Mouse (Mus musculus) lung, postnatal 0 days (tissue): ENCODE measurements around the gene Otogl. TPM values are rescaled to one million over a fixed set of nuclear protein-coding genes. Genes with fewer than 3 reads are reported as not detected.

ENCODE experiments used
- ATAC-seq: fragments of 200-750 bp; cut with Nextera tagmentation; 2 replicates; pipeline ENCODE4 v1.8.0; 2017; ENCODE audit warnings: moderate library complexity
- DNase-seq: peaks from one replicate; pipeline ENCODE4 v3.0.0-alpha.2; 2016; ENCODE audit warnings: low spot score
- H3K27ac ChIP-seq: fragments of 300-500 bp; sonication (generic); 2 replicates; pipeline ENCODE4 v1.5.1; 2014; ENCODE audit warnings: antibody characterized with exemption, mild to moderate bottlenecking, low read length, mixed read lengths
- H3K27me3 ChIP-seq: fragments of 300-500 bp; sonication (generic); replicated peaks from 2 replicates; pipeline ENCODE4 v1.6.1; 2014; ENCODE audit warnings: low read length, mixed read lengths; ENCODE audit not compliant: insufficient read depth
- H3K36me3 ChIP-seq: fragments of 300-500 bp; sonication (generic); 2 replicates; pipeline ENCODE4 v1.6.1; 2014; ENCODE audit warnings: low read length, mixed read lengths; ENCODE audit not compliant: insufficient read depth
- H3K4me1 ChIP-seq: fragments of 300-500 bp; sonication (generic); 2 replicates; pipeline ENCODE4 v1.6.1; 2014; ENCODE audit warnings: antibody characterized with exemption, low read depth, low read length, mixed read lengths; ENCODE audit not compliant: insufficient read depth
- H3K4me2 ChIP-seq: fragments of 300-500 bp; sonication (generic); replicated peaks from 2 replicates; pipeline ENCODE4 v1.6.1; 2014; ENCODE audit warnings: low read depth, mild to moderate bottlenecking, low read length, moderate library complexity, mixed read lengths
- H3K4me3 ChIP-seq: fragments of 300-500 bp; sonication (generic); 2 replicates; pipeline ENCODE4 v1.5.1; 2014; ENCODE audit warnings: low read depth, low read length
- H3K9ac ChIP-seq: fragments of 300-500 bp; sonication (generic); replicated peaks from 2 replicates; pipeline ENCODE4 v1.6.1; 2014; ENCODE audit warnings: low read depth, mild to moderate bottlenecking
- H3K9me3 ChIP-seq: fragments of 300-500 bp; sonication (generic); 2 replicates; pipeline ENCODE4 v1.6.1; 2016; ENCODE audit warnings: low read length, mixed read lengths
- CTCF ChIP-seq: IDR thresholded peaks from 2 replicates; pipeline ENCODE4 v1.5.1; 2016; ENCODE audit warnings: antibody characterized with exemption, mild to moderate bottlenecking
- EP300 ChIP-seq: IDR thresholded peaks from 2 replicates; pipeline ENCODE4 v1.6.1; 2016; ENCODE audit warnings: antibody characterized with exemption, mild to moderate bottlenecking, control low read depth
- WGBS: fragments of 180-500 bp; shearing (Covaris S2); extraction: QIAGEN DNeasy Blood & Tissue Kit; methylation state at CpG from one replicate; pipeline ENCODE4 v1.1.7; 2014; 5-methylcytosine and 5-hydroxymethylcytosine counted together
- polyA plus RNA-seq: library from polyadenylated mRNA; unstranded; fragments of >200 nt; fragmentation: Nextera tagmentation; extraction: Ambion mirVana; gene quantifications from 2 replicates; pipeline ENCODE4 v1.2.1, GENCODE M21; 2015

Otogl gene
- polyA plus RNA-seq, 1 experiment from 2014 or later: 0.01 TPM

- H3K27me3 ChIP-seq: no peaks in the 10 kb centered on the region
- H3K9ac ChIP-seq: no peak overlapping the region
- H3K36me3 ChIP-seq: no peaks in the 10 kb centered on the region
- no peak overlapping the region for H3K4me3 ChIP-seq
- H3K27ac ChIP-seq: no peak overlapping the region
- no peaks in the 10 kb centered on the region for H3K9me3 ChIP-seq
- peaks cover 4% of the 10 kb centered on the region; the same call in 1 of the 2 replicates for H3K4me1 ChIP-seq
- DNase-seq: no peak
- H3K4me2 ChIP-seq: no peak overlapping the region
- no peak for TF ChIP-seq CTCF
- no peak for TF ChIP-seq EP300
- ATAC-seq: no peak; the same call in 1 of the 2 replicates
- WGBS: 53% methylated on average over 13 of the region's 13 CpGs
Observed at GRCm38 (mm10) chr10:107901204-107901879, 10.6 kb downstream of the Otogl start.

- no peak overlapping the region for H3K27ac ChIP-seq
- no peaks in the 10 kb centered on the region for H3K9me3 ChIP-seq
- TF ChIP-seq CTCF (no peak), EP300 (no peak)
- no peak overlapping the region for H3K4me2 ChIP-seq
- H3K36me3 ChIP-seq: no peaks in the 10 kb centered on the region
- no peak overlapping the region for H3K4me3 ChIP-seq
- ATAC-seq (no peak), DNase-seq (no peak)
- no peak overlapping the region for H3K9ac ChIP-seq
- no peaks in the 10 kb centered on the region for H3K4me1 ChIP-seq
- H3K27me3 ChIP-seq: no peaks in the 10 kb centered on the region
- WGBS: 59% methylated on average over 6 of the region's 6 CpGs
Observed at GRCm38 (mm10) chr10:107899946-107900345, 12.0 kb downstream of the Otogl start.

GRCm38 (mm10) chr10:107896158-107896557 lies 15.8 kb downstream of the Otogl start:
- Histone ChIP-seq H3K9ac (no peak overlapping the region), H3K27ac (no peak overlapping the region), H3K36me3 (no peaks in the 10 kb centered on the region), H3K4me1 (no peaks in the 10 kb centered on the region), H3K9me3 (no peaks in the 10 kb centered on the region), H3K4me3 (no peak overlapping the region), H3K27me3 (no peaks in the 10 kb centered on the region), H3K4me2 (no peak overlapping the region)
- TF ChIP-seq CTCF (no peak), EP300 (no peak)
- WGBS: 62% methylated on average over 4 of the region's 4 CpGs
- ATAC-seq (no peak), DNase-seq (no peak)

- peak; percentile 85 for ATAC-seq
- H3K27me3 ChIP-seq: no peaks in the 10 kb centered on the region
- no peak overlapping the region for H3K4me2 ChIP-seq
- H3K9me3 ChIP-seq: no peaks in the 10 kb centered on the region
- H3K4me3 ChIP-seq: no peak overlapping the region
- H3K36me3 ChIP-seq: no peaks in the 10 kb centered on the region
- DNase-seq: peak; percentile 49
- no peak overlapping the region for H3K9ac ChIP-seq
- no peaks in the 10 kb centered on the region for H3K4me1 ChIP-seq
- H3K27ac ChIP-seq: no peak overlapping the region
- WGBS: 13% methylated on average over 8 of the region's 8 CpGs
- TF ChIP-seq EP300 (peak; percentile 86), CTCF (peak; percentile 43; the same call in 1 of the 2 replicates)
Observed at GRCm38 (mm10) chr10:107894663-107895581, 17.0 kb downstream of the Otogl start.

GRCm38 (mm10) chr10:107890400-107890799 lies 21.5 kb downstream of the Otogl start:
- DNase-seq (no peak), ATAC-seq (no peak)
- peak overlapping the region; percentile 22; the same call in 1 of the 2 replicates for H3K4me2 ChIP-seq
- H3K4me1 ChIP-seq: no peaks in the 10 kb centered on the region
- no peak overlapping the region for H3K27ac ChIP-seq
- H3K4me3 ChIP-seq: no peak overlapping the region
- TF ChIP-seq CTCF (no peak), EP300 (no peak)
- H3K9ac ChIP-seq: no peak overlapping the region
- H3K9me3 ChIP-seq: no peaks in the 10 kb centered on the region
- no peaks in the 10 kb centered on the region for H3K36me3 ChIP-seq
- no peaks in the 10 kb centered on the region for H3K27me3 ChIP-seq
- 62% methylated on average over 9 of the region's 9 CpGs for WGBS

- no peaks in the 10 kb centered on the region for H3K36me3 ChIP-seq
- ATAC-seq: no peak
- H3K9me3 ChIP-seq: no peaks in the 10 kb centered on the region
- 81% methylated on average over 5 of the region's 5 CpGs for WGBS
- no peak for DNase-seq
- H3K4me3 ChIP-seq: no peak overlapping the region
- H3K27me3 ChIP-seq: no peaks in the 10 kb centered on the region
- no peak overlapping the region for H3K4me2 ChIP-seq
- H3K27ac ChIP-seq: no peak overlapping the region
- no peak overlapping the region for H3K9ac ChIP-seq
- H3K4me1 ChIP-seq: no peaks in the 10 kb centered on the region
- no peak for TF ChIP-seq CTCF
- TF ChIP-seq EP300: no peak
Observed at GRCm38 (mm10) chr10:107872542-107872941, 39.4 kb downstream of the Otogl start.
